Mouse (Mus musculus): ENCODE measurements around the gene Lrrc42.

Lrrc42 gene

GRCm38 (mm10) chr4:107198072-107198471, 55.3 kb downstream of the Lrrc42 start:
- no peak for DNase-seq (ENCODE audit: low spot score in 2 of 2)

GRCm38 (mm10) chr4:107196454-107196853, 56.9 kb downstream of the Lrrc42 start:
- no peak for DNase-seq (ENCODE audit: low spot score in 2 of 2)

GRCm38 (mm10) chr4:107193841-107194240, 59.5 kb downstream of the Lrrc42 start:
- no peak for DNase-seq (ENCODE audit: low spot score in 2 of 2)

- no peak for DNase-seq (ENCODE audit: low spot score in 2 of 2)
Measured at GRCm38 (mm10) chr4:107185703-107186102, 67.6 kb downstream of the Lrrc42 start.

All from heart, adult 9 months (tissue).